Mouse (Mus musculus): ENCODE data around the gene Fam205a1. TPM values are rescaled to one million over a fixed set of nuclear protein-coding genes. Genes with fewer than 3 reads are reported as not detected.
A peak's percentile ranks its signal among the peaks of the same experiment; 100 is the strongest.
"Not testable (repeated sequence)": the region's sequence is repeated elsewhere in the genome, so short reads cannot be mapped to it uniquely, and the experiment has no call there.

Gene Fam205a1
- 0.11 and 0.12 TPM in 2 replicates for polyA plus RNA-seq (2015; fragmentation: Nextera tagmentation; extraction: Ambion mirVana)

DNA sequence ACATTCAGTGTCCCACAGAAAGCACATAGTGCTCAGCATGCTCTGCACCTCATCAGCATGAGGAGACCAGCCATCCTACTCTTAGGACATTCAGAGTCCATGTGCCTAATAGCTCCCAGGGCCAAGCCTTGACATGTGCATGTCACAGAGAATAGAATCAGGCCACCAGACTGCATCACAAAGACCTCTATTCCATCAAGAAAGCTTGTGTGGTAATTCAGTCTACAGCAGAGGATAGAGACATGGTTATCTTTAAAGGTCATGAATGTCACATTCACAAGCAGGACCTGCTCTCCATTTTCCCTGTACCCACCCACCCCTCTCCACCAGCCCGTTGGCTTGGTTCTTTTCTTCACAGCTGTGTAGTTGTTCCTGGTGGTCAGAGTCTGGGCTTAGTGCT, at the start of gene Fam205a1:
Gene Fam205a1, minus strand, starts transcription at position 101 of the 400 bp plus-strand sequence.
- H3K4me1 ChIP-seq (ENCODE audit: control insufficient read depth, low read depth, low read length); H3K9ac ChIP-seq (ENCODE audit: low read depth, low read length); H3K27ac ChIP-seq (ENCODE audit: low read length); H3K4me3 ChIP-seq (ENCODE audit: low read depth, low read length); H3K36me3 ChIP-seq (ENCODE audit: control insufficient read depth, insufficient read depth); H3K27me3 ChIP-seq (ENCODE audit: control insufficient read depth, insufficient read depth, low read depth, low read length); ATAC-seq (ENCODE audit: low read depth); H3K4me2 ChIP-seq (ENCODE audit: low read depth, low read length); H3K9me3 ChIP-seq (replicated peaks; ENCODE audit: control insufficient read depth, low read length): not testable (repeated sequence)
- WGBS (ENCODE audit: insufficient replicate concordance), result 69% methylated on average over 1 of the region's 1 CpGs

- Histone ChIP-seq H3K4me1 (ENCODE audit: control insufficient read depth, low read depth, low read length) (peaks cover 6% of the 10 kb centered on the region), H3K9me3 (replicated peaks; ENCODE audit: control insufficient read depth, low read length) (no peaks in the 10 kb centered on the region), H3K4me3 (ENCODE audit: low read depth, low read length) (no peak overlapping the region), H3K27me3 (ENCODE audit: control insufficient read depth, insufficient read depth, low read depth, low read length) (no peaks in the 10 kb centered on the region; the same call in 1 of the 2 replicates), H3K36me3 (ENCODE audit: control insufficient read depth, insufficient read depth) (no peaks in the 10 kb centered on the region), H3K4me2 (ENCODE audit: low read depth, low read length) (no peak overlapping the region), H3K27ac (ENCODE audit: low read length) (no peak overlapping the region), H3K9ac (ENCODE audit: low read depth, low read length) (no peak overlapping the region)
- no peak for ATAC-seq (ENCODE audit: low read depth)
- WGBS (ENCODE audit: insufficient replicate concordance), result 73% methylated on average over 5 of the region's 5 CpGs
Observed at GRCm38 (mm10) chr4:42902730-42903129, 49.0 kb upstream of the Fam205a1 start.

DNA sequence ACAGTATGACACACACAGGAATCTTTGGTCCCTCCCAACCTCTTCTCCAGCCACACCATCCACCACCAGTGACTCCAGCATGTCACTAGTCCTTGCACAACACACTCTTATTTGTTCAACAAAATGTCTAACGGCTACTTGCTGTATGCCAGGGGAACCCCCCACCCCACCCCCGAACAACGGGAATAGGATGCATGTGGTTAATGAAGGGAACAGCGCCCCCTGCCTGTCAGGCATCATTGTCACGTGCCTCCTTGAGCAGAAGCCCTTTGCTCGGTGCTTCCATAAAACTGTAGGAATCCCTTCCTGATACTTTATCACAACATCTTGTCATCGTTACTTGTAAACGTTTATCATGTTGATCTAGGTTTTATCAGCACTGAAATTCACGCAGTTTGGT, 48.5 kb upstream of the Fam205a1 start:
- no peak overlapping the region for H3K9ac ChIP-seq (ENCODE audit: low read depth, low read length)
- H3K27ac ChIP-seq (ENCODE audit: low read length), result no peak overlapping the region
- peaks cover 6% of the 10 kb centered on the region for H3K4me1 ChIP-seq (ENCODE audit: control insufficient read depth, low read depth, low read length)
- H3K9me3 ChIP-seq (replicated peaks; ENCODE audit: control insufficient read depth, low read length), result no peaks in the 10 kb centered on the region
- WGBS (ENCODE audit: insufficient replicate concordance), result 28% methylated on average over 9 of the region's 9 CpGs
- no peaks in the 10 kb centered on the region; the same call in 1 of the 2 replicates for H3K27me3 ChIP-seq (ENCODE audit: control insufficient read depth, insufficient read depth, low read depth, low read length)
- no peaks in the 10 kb centered on the region for H3K36me3 ChIP-seq (ENCODE audit: control insufficient read depth, insufficient read depth)
- 0 out of 2 replicates have a peak, but pooled peaks have one; percentile 32 for ATAC-seq (ENCODE audit: low read depth)
- no peak overlapping the region for H3K4me2 ChIP-seq (ENCODE audit: low read depth, low read length)
- no peak overlapping the region for H3K4me3 ChIP-seq (ENCODE audit: low read depth, low read length)

DNA sequence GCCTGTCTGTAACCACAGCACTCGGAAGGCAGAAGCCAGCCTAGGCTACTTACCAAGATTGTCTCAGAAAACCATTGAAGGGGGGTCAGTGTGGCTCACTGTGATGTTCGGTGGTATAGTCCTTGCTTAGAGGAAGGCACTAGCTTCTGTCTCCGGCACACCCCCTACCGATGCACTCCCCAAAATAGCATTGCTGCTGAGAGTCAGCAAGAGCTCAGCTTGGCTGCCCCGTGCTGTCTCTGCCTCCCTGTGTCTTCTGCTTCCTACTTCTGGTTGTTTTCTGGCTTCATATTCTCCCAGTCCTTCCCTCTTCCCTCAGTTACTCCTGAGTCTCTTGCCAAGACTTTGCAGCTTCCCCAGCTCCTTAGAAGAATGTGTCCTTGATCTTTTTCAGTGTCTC, 47.2 kb upstream of the Fam205a1 start:
- H3K9me3 ChIP-seq (replicated peaks; ENCODE audit: control insufficient read depth, low read length), result no peaks in the 10 kb centered on the region
- H3K27me3 ChIP-seq (ENCODE audit: control insufficient read depth, insufficient read depth, low read depth, low read length), result no peaks in the 10 kb centered on the region; the same call in 1 of the 2 replicates
- H3K4me3 ChIP-seq (ENCODE audit: low read depth, low read length), result no peak overlapping the region
- peaks cover 6% of the 10 kb centered on the region for H3K4me1 ChIP-seq (ENCODE audit: control insufficient read depth, low read depth, low read length)
- no peak for ATAC-seq (ENCODE audit: low read depth)
- H3K4me2 ChIP-seq (ENCODE audit: low read depth, low read length), result no peak overlapping the region
- H3K27ac ChIP-seq (ENCODE audit: low read length), result no peak overlapping the region
- H3K9ac ChIP-seq (ENCODE audit: low read depth, low read length), result no peak overlapping the region
- no peaks in the 10 kb centered on the region for H3K36me3 ChIP-seq (ENCODE audit: control insufficient read depth, insufficient read depth)
- 46% methylated on average over 5 of the region's 5 CpGs for WGBS (ENCODE audit: insufficient replicate concordance)

DNA sequence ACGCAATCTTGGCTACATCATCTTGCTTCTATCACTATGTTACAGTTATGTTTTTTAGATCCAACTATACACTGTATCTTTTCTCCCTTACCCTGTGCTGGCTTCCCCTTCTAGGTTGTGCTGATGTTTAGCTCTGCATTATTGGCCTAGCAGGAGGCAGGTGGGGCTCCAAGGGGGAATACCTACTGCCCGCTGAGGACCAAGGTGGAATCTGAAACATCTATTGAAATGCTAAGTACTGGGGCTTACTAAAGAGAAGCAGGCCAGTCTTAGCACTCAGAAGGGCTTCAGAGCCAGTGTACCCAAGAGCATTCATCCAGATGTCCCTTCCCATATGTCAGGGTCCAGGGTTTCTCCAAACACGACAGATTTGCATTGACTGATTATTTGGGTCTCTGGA, 45.2 kb upstream of the Fam205a1 start:
- H3K4me2 ChIP-seq (ENCODE audit: low read depth, low read length), result no peak overlapping the region
- no peak overlapping the region for H3K4me3 ChIP-seq (ENCODE audit: low read depth, low read length)
- no peaks in the 10 kb centered on the region for H3K36me3 ChIP-seq (ENCODE audit: control insufficient read depth, insufficient read depth)
- H3K27ac ChIP-seq (ENCODE audit: low read length), result no peak overlapping the region
- 27% methylated on average over 3 of the region's 3 CpGs for WGBS (ENCODE audit: insufficient replicate concordance)
- no peaks in the 10 kb centered on the region for H3K9me3 ChIP-seq (replicated peaks; ENCODE audit: control insufficient read depth, low read length)
- H3K27me3 ChIP-seq (ENCODE audit: control insufficient read depth, insufficient read depth, low read depth, low read length), result no peaks in the 10 kb centered on the region; the same call in 1 of the 2 replicates
- ATAC-seq (ENCODE audit: low read depth), result no peak
- no peak overlapping the region for H3K9ac ChIP-seq (ENCODE audit: low read depth, low read length)
- H3K4me1 ChIP-seq (ENCODE audit: control insufficient read depth, low read depth, low read length), result peaks cover 5% of the 10 kb centered on the region

DNA sequence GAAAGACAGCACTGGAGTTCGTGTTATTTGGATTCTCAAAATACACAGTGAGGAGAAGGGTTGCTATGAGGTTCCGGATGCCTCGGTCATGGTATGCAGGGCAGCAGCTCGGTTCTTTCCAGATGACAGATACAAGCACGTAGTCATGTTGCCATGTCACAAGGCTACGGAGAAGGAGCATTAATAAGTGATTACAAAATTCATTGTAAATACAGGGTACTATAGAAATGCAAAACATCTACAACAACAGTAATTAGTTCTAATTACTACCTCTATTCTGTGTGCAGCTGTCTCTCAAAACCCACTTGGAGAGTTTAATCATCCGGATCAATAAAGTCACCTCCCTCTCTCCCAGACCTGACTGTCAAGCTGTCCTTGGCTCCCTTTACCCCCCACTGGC, 41.4 kb upstream of the Fam205a1 start:
- H3K27ac ChIP-seq (ENCODE audit: low read length), result no peak overlapping the region
- H3K4me1 ChIP-seq (ENCODE audit: control insufficient read depth, low read depth, low read length), result no peaks in the 10 kb centered on the region
- no peak overlapping the region for H3K4me3 ChIP-seq (ENCODE audit: low read depth, low read length)
- H3K9me3 ChIP-seq (replicated peaks; ENCODE audit: control insufficient read depth, low read length), result no peaks in the 10 kb centered on the region
- no peak overlapping the region for H3K9ac ChIP-seq (ENCODE audit: low read depth, low read length)
- WGBS (ENCODE audit: insufficient replicate concordance), result 77% methylated on average over 7 of the region's 7 CpGs
- no peak for ATAC-seq (ENCODE audit: low read depth)
- H3K36me3 ChIP-seq (ENCODE audit: control insufficient read depth, insufficient read depth), result no peaks in the 10 kb centered on the region
- no peak overlapping the region for H3K4me2 ChIP-seq (ENCODE audit: low read depth, low read length)
- H3K27me3 ChIP-seq (ENCODE audit: control insufficient read depth, insufficient read depth, low read depth, low read length), result no peaks in the 10 kb centered on the region

- Histone ChIP-seq H3K9ac (ENCODE audit: low read depth, low read length) (no peak overlapping the region), H3K36me3 (ENCODE audit: control insufficient read depth, insufficient read depth) (no peaks in the 10 kb centered on the region), H3K27me3 (ENCODE audit: control insufficient read depth, insufficient read depth, low read depth, low read length) (no peaks in the 10 kb centered on the region), H3K27ac (ENCODE audit: low read length) (no peak overlapping the region), H3K4me1 (ENCODE audit: control insufficient read depth, low read depth, low read length) (no peaks in the 10 kb centered on the region), H3K9me3 (replicated peaks; ENCODE audit: control insufficient read depth, low read length) (no peaks in the 10 kb centered on the region), H3K4me3 (ENCODE audit: low read depth, low read length) (no peak overlapping the region), H3K4me2 (ENCODE audit: low read depth, low read length) (no peak overlapping the region)
- no peak for ATAC-seq (ENCODE audit: low read depth)
- 64% methylated on average over 7 of the region's 7 CpGs for WGBS (ENCODE audit: insufficient replicate concordance)
Observed at GRCm38 (mm10) chr4:42891176-42891575, 37.5 kb upstream of the Fam205a1 start.

DNA sequence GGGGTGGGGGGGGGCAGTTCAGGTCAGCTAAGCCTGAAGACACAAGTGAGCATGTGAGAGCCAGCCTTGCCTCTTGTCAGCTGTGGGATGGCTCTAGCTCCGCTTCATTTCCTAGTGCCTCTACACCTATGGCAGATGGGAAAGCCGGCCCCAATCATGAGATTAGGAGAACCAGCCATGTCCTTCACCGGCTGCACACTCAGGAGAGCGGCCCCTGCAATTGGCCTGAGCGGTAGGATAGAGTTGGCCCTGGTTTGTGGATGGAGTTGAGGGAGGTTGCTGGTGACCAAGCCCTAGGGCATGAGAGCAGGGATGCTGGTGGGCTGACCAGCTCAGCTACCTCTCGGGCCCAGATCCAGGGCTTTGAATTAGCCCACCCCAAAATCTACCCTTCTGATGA, 35.1 kb upstream of the Fam205a1 start:
- Histone ChIP-seq H3K4me3 (ENCODE audit: low read depth, low read length) (no peak overlapping the region), H3K9ac (ENCODE audit: low read depth, low read length) (no peak overlapping the region), H3K4me1 (ENCODE audit: control insufficient read depth, low read depth, low read length) (no peaks in the 10 kb centered on the region), H3K27me3 (ENCODE audit: control insufficient read depth, insufficient read depth, low read depth, low read length) (no peaks in the 10 kb centered on the region), H3K4me2 (ENCODE audit: low read depth, low read length) (no peak overlapping the region), H3K27ac (ENCODE audit: low read length) (no peak overlapping the region), H3K9me3 (replicated peaks; ENCODE audit: control insufficient read depth, low read length) (no peaks in the 10 kb centered on the region), H3K36me3 (ENCODE audit: control insufficient read depth, insufficient read depth) (no peaks in the 10 kb centered on the region)
- ATAC-seq (ENCODE audit: low read depth), result no peak
- 72% methylated on average over 6 of the region's 6 CpGs for WGBS (ENCODE audit: insufficient replicate concordance)

GRCm38 (mm10) chr4:42886926-42887325, 33.2 kb upstream of the Fam205a1 start:
- no peak overlapping the region for H3K27ac ChIP-seq (ENCODE audit: low read length)
- H3K4me3 ChIP-seq (ENCODE audit: low read depth, low read length), result no peak overlapping the region
- no peaks in the 10 kb centered on the region for H3K9me3 ChIP-seq (replicated peaks; ENCODE audit: control insufficient read depth, low read length)
- no peaks in the 10 kb centered on the region for H3K27me3 ChIP-seq (ENCODE audit: control insufficient read depth, insufficient read depth, low read depth, low read length)
- no peak overlapping the region for H3K9ac ChIP-seq (ENCODE audit: low read depth, low read length)
- no peaks in the 10 kb centered on the region for H3K36me3 ChIP-seq (ENCODE audit: control insufficient read depth, insufficient read depth)
- no peak for ATAC-seq (ENCODE audit: low read depth)
- WGBS (ENCODE audit: insufficient replicate concordance), result 77% methylated on average over 6 of the region's 6 CpGs
- H3K4me1 ChIP-seq (ENCODE audit: control insufficient read depth, low read depth, low read length), result peaks cover 2% of the 10 kb centered on the region
- no peak overlapping the region for H3K4me2 ChIP-seq (ENCODE audit: low read depth, low read length)

Measured in liver, embryonic 16.5 days (tissue).